Mouse (Mus musculus) G1E (cell line): Measurements from ENCODE around the gene Accs. TPM values are rescaled to one million over a fixed set of nuclear protein-coding genes. Genes with fewer than 3 reads are reported as not detected.

Experiments used
- ATAC-seq: 2 replicates; pipeline ENCODE4 v1.8.0; 2016; ENCODE audit warnings: mild to moderate bottlenecking; ENCODE audit not compliant: insufficient number of reproducible peaks, poor library complexity, low FRiP score, severe bottlenecking; ENCODE audit errors: extremely low read depth
- DNase-seq: peaks from one replicate; pipeline ENCODE4 v3.0.0; 2012; ENCODE audit warnings: low spot score
- H3K27me3 ChIP-seq: 2 replicates; pipeline ENCODE4 v1.6.1; 2012; ENCODE audit warnings: mild to moderate bottlenecking, low read length, inconsistent platforms; ENCODE audit not compliant: insufficient read depth
- H3K36me3 ChIP-seq: replicated peaks from 2 replicates; pipeline ENCODE3; 2012; ENCODE audit warnings: mild to moderate bottlenecking, inconsistent platforms
- H3K4me1 ChIP-seq: 2 replicates; pipeline ENCODE4 v1.6.1; 2012; ENCODE audit warnings: low read depth, low read length, inconsistent platforms, mixed read lengths; ENCODE audit not compliant: insufficient read depth
- H3K4me3 ChIP-seq: 2 replicates; pipeline ENCODE4 v1.5.1; 2012; ENCODE audit warnings: low read depth, mild to moderate bottlenecking, inconsistent platforms, low read length, moderate library complexity, mixed read lengths
- H3K9me3 ChIP-seq: replicated peaks from 2 replicates; pipeline ENCODE4 v1.6.1; 2012; ENCODE audit warnings: inconsistent platforms
- CTCF ChIP-seq: IDR thresholded peaks from 2 replicates; pipeline ENCODE4 v1.5.1; 2012; ENCODE audit warnings: low read depth, low read length, inconsistent platforms, mixed read lengths
- GATA1 ChIP-seq: IDR thresholded peaks from 2 replicates; pipeline ENCODE4 v1.6.1; 2012; ENCODE audit warnings: borderline replicate concordance, low read length, inconsistent platforms, mixed read lengths
- GATA2 ChIP-seq: IDR thresholded peaks from 2 replicates; pipeline ENCODE4 v1.6.1; 2012; ENCODE audit warnings: low read depth, low read length, inconsistent platforms, borderline replicate concordance
- POLR2AphosphoS5 ChIP-seq: IDR thresholded peaks from 2 replicates; pipeline ENCODE4 v1.6.1; 2012; ENCODE audit warnings: low read depth, low read length, inconsistent platforms; ENCODE audit not compliant: insufficient replicate concordance
- TAL1 ChIP-seq: conservative IDR thresholded peaks from 2 replicates; pipeline ENCODE4 v1.6.1; 2012; ENCODE audit warnings: low read depth, low read length, inconsistent platforms, mixed read lengths
- polyA plus RNA-seq: library from polyadenylated mRNA; stranded (reverse); fragments of >175 nt; gene quantifications from 2 replicates; pipeline ENCODE4 v1.2.3, GENCODE M21; 2012
- total RNA-seq, 2 experiments: library from RNA; stranded (forward) in 1 of 2; stranded (reverse) in 1 of 2; fragments of 200-1000 nt in 1 of 2; fragments of >200 nt in 1 of 2; fragmentation: Nextera tagmentation in 1 of 2; gene quantifications; 2 replicates each; pipeline ENCODE4 v1.2.3; 2014 to 2017

Accs gene
- total and polyA plus RNA-seq, 3 experiments = 2.9 to 3.6 (median 3.0) TPM

GRCm38 (mm10) chr2:93817791-93818190 is 32.0 kb downstream of the Accs start:
- Histone ChIP-seq H3K36me3 (peaks cover 51% of the 10 kb centered on the region), H3K4me3 (peak overlapping the region; percentile 6; the same call in 1 of the 2 replicates), H3K9me3 (no peaks in the 10 kb centered on the region), H3K27me3 (no peaks in the 10 kb centered on the region), H3K4me1 (peaks cover 47% of the 10 kb centered on the region)
- TF ChIP-seq GATA1 (no peak), TAL1 (no peak), POLR2AphosphoS5 (no peak), GATA2 (no peak)
- DNase-seq (no peak), ATAC-seq (no peak)

- DNase-seq = no peak
- no peaks in the 10 kb centered on the region for H3K9me3 ChIP-seq
- H3K4me1 ChIP-seq = peaks cover 13% of the 10 kb centered on the region
- H3K27me3 ChIP-seq = no peaks in the 10 kb centered on the region
- TF ChIP-seq CTCF = no peak
- no peak for TF ChIP-seq TAL1
- TF ChIP-seq POLR2AphosphoS5 = no peak
- no peak for TF ChIP-seq GATA2
- no peak for TF ChIP-seq GATA1
- ATAC-seq = no peak
- no peak overlapping the region for H3K4me3 ChIP-seq
- peaks cover 69% of the 10 kb centered on the region for H3K36me3 ChIP-seq
These were observed 36.4 kb downstream of the Accs start for GRCm38 (mm10) chr2:93813343-93813742.

DNA sequence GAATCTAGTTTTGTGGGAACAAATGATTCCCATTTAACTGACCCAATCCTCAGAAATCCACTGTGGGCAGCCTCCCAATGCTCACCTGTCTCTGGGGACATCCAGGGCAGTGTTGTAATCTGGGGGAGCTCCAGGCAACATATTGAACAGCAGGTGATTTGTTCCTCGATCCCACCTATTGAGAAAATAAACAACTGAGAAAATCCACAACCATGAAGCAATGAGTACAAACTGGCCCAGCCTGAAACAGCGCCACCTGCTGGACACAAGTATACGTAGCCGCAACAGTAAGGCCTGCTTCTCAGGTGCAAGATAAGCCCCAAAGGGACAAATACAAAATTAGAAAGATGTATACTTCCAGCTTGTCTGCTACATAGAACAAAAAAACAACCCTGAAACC is 37.9 kb downstream of the Accs start:
- ATAC-seq (peak; percentile 22; the same call in 1 of the 2 replicates), DNase-seq (peak; percentile 24)
- Histone ChIP-seq H3K27me3 (no peaks in the 10 kb centered on the region), H3K36me3 (peaks cover 71% of the 10 kb centered on the region), H3K9me3 (no peaks in the 10 kb centered on the region), H3K4me3 (no peak overlapping the region), H3K4me1 (peaks cover 2% of the 10 kb centered on the region; the same call in 1 of the 2 replicates)
- TF ChIP-seq GATA1 (no peak), TAL1 (no peak), POLR2AphosphoS5 (no peak), CTCF (peak; percentile 76)

DNA sequence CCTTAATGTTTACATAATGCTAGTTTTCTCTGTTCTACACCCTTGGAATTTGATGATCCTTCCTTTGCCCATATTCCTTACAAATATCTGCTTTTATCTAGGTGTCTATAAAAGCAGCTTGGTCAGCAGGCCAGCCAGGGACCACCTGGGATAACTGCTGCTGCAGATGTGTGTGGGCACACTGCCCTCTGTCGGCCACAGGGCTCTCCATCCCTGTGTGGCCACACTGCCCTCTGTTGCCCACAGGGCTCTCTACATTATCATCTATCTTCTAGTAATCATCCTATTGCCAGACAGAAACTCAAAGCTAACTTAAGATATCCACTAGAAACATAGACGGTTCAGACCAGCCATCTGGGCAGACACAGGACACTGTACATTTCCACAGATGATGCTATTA is 39.8 kb downstream of the Accs start:
- ATAC-seq (peak; percentile 49), DNase-seq (no peak)
- Histone ChIP-seq H3K27me3 (no peaks in the 10 kb centered on the region), H3K4me3 (no peak overlapping the region), H3K4me1 (no peaks in the 10 kb centered on the region), H3K36me3 (peaks cover 87% of the 10 kb centered on the region), H3K9me3 (no peaks in the 10 kb centered on the region)
- peak; percentile 59 for TF ChIP-seq CTCF
- no peak for TF ChIP-seq TAL1
- TF ChIP-seq GATA2 = no peak
- no peak for TF ChIP-seq POLR2AphosphoS5
- no peak for TF ChIP-seq GATA1

DNA sequence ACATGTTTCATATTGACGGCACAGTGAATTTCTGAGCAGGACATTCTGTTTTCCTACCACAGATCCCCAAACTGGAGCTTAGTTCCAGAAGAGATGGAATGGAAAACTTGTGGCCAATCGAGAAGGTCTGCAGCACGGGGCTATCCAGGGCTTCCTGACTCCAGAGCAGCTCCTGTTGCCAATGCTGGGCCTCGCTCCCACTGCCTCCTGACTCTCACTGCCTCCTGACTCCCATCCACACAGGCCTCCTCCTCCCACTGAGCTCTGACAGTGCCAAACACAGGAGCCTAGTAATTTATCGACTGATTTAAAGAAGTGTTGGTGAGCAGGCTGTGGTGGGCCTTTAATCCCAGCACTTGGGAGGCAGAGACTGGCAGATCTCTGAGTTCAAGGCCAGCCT is 41.7 kb downstream of the Accs start:
- ATAC-seq (no peak), DNase-seq (no peak)
- Histone ChIP-seq H3K36me3 (peaks cover 96% of the 10 kb centered on the region), H3K9me3 (no peaks in the 10 kb centered on the region), H3K4me3 (no peak overlapping the region), H3K4me1 (peaks cover 2% of the 10 kb centered on the region; the same call in 1 of the 2 replicates), H3K27me3 (no peaks in the 10 kb centered on the region)
- TF ChIP-seq CTCF = no peak
- no peak for TF ChIP-seq POLR2AphosphoS5
- no peak for TF ChIP-seq GATA2
- TF ChIP-seq GATA1 = no peak
- no peak for TF ChIP-seq TAL1

- ATAC-seq (no peak), DNase-seq (no peak)
- H3K4me3 ChIP-seq = no peak overlapping the region
- peaks cover 2% of the 10 kb centered on the region; the same call in 1 of the 2 replicates for H3K4me1 ChIP-seq
- peaks cover 95% of the 10 kb centered on the region for H3K36me3 ChIP-seq
- no peaks in the 10 kb centered on the region for H3K27me3 ChIP-seq
- no peaks in the 10 kb centered on the region for H3K9me3 ChIP-seq
- TF ChIP-seq GATA2 = no peak
- no peak for TF ChIP-seq TAL1
- no peak for TF ChIP-seq CTCF
- no peak for TF ChIP-seq POLR2AphosphoS5
- no peak for TF ChIP-seq GATA1
These were observed 42.3 kb downstream of the Accs start for GRCm38 (mm10) chr2:93807440-93807839.
